8 mouse cellular contexts compared by ENCODE assay signal in genomic region chr16:64852441-64852871, GRCm38 (mm10). TPM values are rescaled to one million over a fixed set of nuclear protein-coding genes. Genes with fewer than 3 reads are reported as not detected.
A peak's percentile ranks its signal among the peaks of the same experiment; 100 is the strongest.
DNase-seq lines count a peak whose midpoint lies in the region; ATAC-seq lines count a peak whose summit lies in the region.

No protein-coding gene starts in this region.

- DNase-seq in MN1 (ENCODE audit: low spot score) = peak; percentile 49
- DNase-seq in cerebellum, adult 9-10 months = peak; percentile 57
- peak; percentile 21 to 29 for DNase-seq in frontal cortex, postnatal 36 days (ENCODE audit: low spot score in 2 of 2)
- peak; percentile 15 to 18 for DNase-seq in left cerebral cortex, adult 8-10 months (ENCODE audit: low spot score in 2 of 2)
- peak; percentile 22 to 27 for DNase-seq in right cerebral cortex, adult 2 months (ENCODE audit: low spot score in 2 of 2)
- peak; percentile 59 for DNase-seq in urinary bladder, adult 2 months (ENCODE audit: low spot score)

- H3K36me3 ChIP-seq in hindbrain, embryonic 16.5 days (ENCODE audit: control insufficient read depth, insufficient read depth, low read length) = peaks cover 10% of the 10 kb centered on the region
- peaks cover 16% of the 10 kb centered on the region for H3K36me3 ChIP-seq in macrophage (ENCODE audit: inconsistent target)

- peaks cover 22% of the 10 kb centered on the region for H3K4me1 ChIP-seq in hindbrain, embryonic 16.5 days (ENCODE audit: control insufficient read depth, insufficient read depth, low read depth, low read length)

- H3K4me2 ChIP-seq in hindbrain, embryonic 16.5 days (ENCODE audit: low read length) = peak overlapping the region; percentile 75

- H3K9ac ChIP-seq in hindbrain, embryonic 16.5 days (ENCODE audit: low read depth, low read length) = peak overlapping the region; percentile 93

- no peaks in the 10 kb centered on the region for H3K27me3 ChIP-seq in hindbrain, embryonic 16.5 days (replicated peaks; ENCODE audit: control insufficient read depth, insufficient read depth, low read length)

- peak; percentile 2 for ATAC-seq in hindbrain, embryonic 16.5 days

- H3K79me2 ChIP-seq in macrophage (ENCODE audit: inconsistent target) = peaks cover 87% of the 10 kb centered on the region

- H3K27ac ChIP-seq in hindbrain, embryonic 16.5 days (ENCODE audit: low read depth, low read length) = peak overlapping the region; percentile 95
- peak overlapping the region; percentile 62 for H3K27ac ChIP-seq in macrophage

- no peaks in the 10 kb centered on the region for H3K9me3 ChIP-seq in hindbrain, embryonic 16.5 days (ENCODE audit: control insufficient read depth, low read length)

- H3K4me3 ChIP-seq in hindbrain, embryonic 16.5 days (ENCODE audit: low read length) = peak overlapping the region; percentile 86
- H3K4me3 ChIP-seq in macrophage (ENCODE audit: inconsistent target) = peak overlapping the region; percentile 69

- WGBS in hindbrain, embryonic 16.5 days = under 1% methylated on average over 30 of the region's 53 CpGs
- WGBS in macrophage (ENCODE audit: missing documents) = 2% methylated on average over 32 of the region's 53 CpGs

RNA-seq across cellular contexts. Expression of gene Cggbp1, which starts 0.7 kb away (rescaled TPM):
- 59.4 and 68.2 TPM in 2 replicates for polyA plus RNA-seq in hindbrain, embryonic 16.5 days (2015; fragmentation: Nextera tagmentation; extraction: Ambion mirVana)
- 10 to 100 TPM; 53.3 to 63.1 (median 59.0) TPM for total RNA-seq in left cerebral cortex, adult 8-10 months (2022)
- 10 to 100 TPM; 22.0 to 86.7 (median 48.8) TPM for total RNA-seq in macrophage (2018; cell fraction: chromatin; rRNA removed)
- 100 to 1,000 TPM in 3 of 26 experiments, 10 to 100 TPM in 23; 74.1 to 135 (median 85.7) TPM for total RNA-seq in macrophage (2018; cell fraction: cytosol; rRNA removed)
- 100 to 1,000 TPM in 6 of 26 experiments, 10 to 100 TPM in 20; 35.3 to 150 (median 86.8) TPM for total RNA-seq in macrophage (2018; cell fraction: nucleus; rRNA removed)
- 51.1 to 59.0 TPM (median 55.2 TPM) in 3 replicates for polyA plus RNA-seq in macrophage (2018)
- 46.5 and 51.7 TPM in 2 replicates for polyA plus RNA-seq in urinary bladder, adult 2 months (2012; rRNA removed)

RNA-seq across cellular contexts. Expression of gene Zfp654, which starts 1.0 kb away (rescaled TPM):
- 4.3 and 5.0 TPM in 2 replicates for polyA plus RNA-seq in hindbrain, embryonic 16.5 days (2015; fragmentation: Nextera tagmentation; extraction: Ambion mirVana)
- total RNA-seq in left cerebral cortex, adult 8-10 months (2022) = 10 to 100 TPM; 16.9 to 20.5 (median 18.3) TPM
- total RNA-seq in macrophage (2018; cell fraction: chromatin; rRNA removed) = 10 to 100 TPM in 24 of 26 experiments, 1 to 10 TPM in 2; 7.9 to 22.8 (median 17.0) TPM
- 10 to 100 TPM in 1 of 26 experiments, 1 to 10 TPM in 25; 5.6 to 10.6 (median 7.7) TPM for total RNA-seq in macrophage (2018; cell fraction: cytosol; rRNA removed)
- 10 to 100 TPM in 23 of 26 experiments, 1 to 10 TPM in 3; 8.6 to 25.0 (median 15.6) TPM for total RNA-seq in macrophage (2018; cell fraction: nucleus; rRNA removed)
- polyA plus RNA-seq in macrophage (2018) = 6.0 to 6.8 TPM (median 6.4 TPM) in 3 replicates
- 8.4 and 8.5 TPM in 2 replicates for polyA plus RNA-seq in urinary bladder, adult 2 months (2012; rRNA removed)

Comparison
In these comparisons a context has a peak if more than half of its experiments do, and no peak if none do; other contexts are left out.
1. Peak in every context shown above with its lines: DNase-seq, ATAC-seq, H3K4me3 ChIP-seq and H3K27ac ChIP-seq.